Mouse (Mus musculus): ENCODE measurements around the gene Cd22. TPM values are rescaled to one million over a fixed set of nuclear protein-coding genes. Genes with fewer than 3 reads are reported as not detected.
A peak's percentile ranks its signal among the peaks of the same experiment; 100 is the strongest.

Cd22 gene
- total and polyA plus RNA-seq, 2 experiments from 2014 or later: 0.09 to 3.2 TPM

DNA sequence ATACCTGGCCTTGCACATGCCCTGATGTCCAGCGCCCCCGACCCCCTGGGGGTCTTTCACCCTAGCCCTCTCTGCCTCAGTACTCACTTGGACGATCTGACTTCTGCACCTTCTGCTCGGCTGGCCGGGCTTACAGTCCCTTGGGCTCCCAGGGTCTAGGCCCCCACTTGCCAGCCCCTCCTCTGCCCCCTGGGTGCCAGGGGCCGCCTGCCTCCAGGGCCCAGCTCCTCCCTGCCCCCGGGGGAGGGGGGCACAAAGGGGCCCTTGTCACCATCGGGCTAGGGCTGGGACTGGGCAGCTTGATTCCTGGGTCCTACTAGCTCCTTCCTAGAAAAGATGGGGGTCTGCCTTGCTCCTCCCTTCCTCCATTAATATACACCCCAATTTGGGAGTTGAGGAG lies 34.6 kb upstream of the Cd22 start, which contains the start of gene Mag:
Gene Mag, minus strand, starts transcription at position 142 of the 400 bp plus-strand sequence.
- DNase-seq (ENCODE audit: low spot score) (no peak), ATAC-seq (no peak)
- 68% methylated on average over 8 of the region's 8 CpGs for WGBS
- no peak for TF ChIP-seq CTCF (IDR thresholded peaks at IDR 0.05; ENCODE audit: low read depth)
- H3K9ac ChIP-seq (replicated peaks; ENCODE audit: low read length): no peak within 1 kb of the TSS
- no peaks in the 10 kb centered on the region for H3K4me1 ChIP-seq (ENCODE audit: insufficient read depth, low read length)
- no peak within 1 kb of the TSS for H3K4me3 ChIP-seq (ENCODE audit: low read length)
- H3K9me3 ChIP-seq (ENCODE audit: low read length): no peaks in the 10 kb centered on the region
- H3K27ac ChIP-seq: no peak within 1 kb of the TSS
- no peaks in the 10 kb centered on the region for H3K27me3 ChIP-seq (ENCODE audit: insufficient read depth, low read length)
- H3K36me3 ChIP-seq (ENCODE audit: insufficient read depth, low read length): no peaks in the 10 kb centered on the region
- H3K4me2 ChIP-seq (ENCODE audit: low read depth, low read length): no peak within 1 kb of the TSS

DNA sequence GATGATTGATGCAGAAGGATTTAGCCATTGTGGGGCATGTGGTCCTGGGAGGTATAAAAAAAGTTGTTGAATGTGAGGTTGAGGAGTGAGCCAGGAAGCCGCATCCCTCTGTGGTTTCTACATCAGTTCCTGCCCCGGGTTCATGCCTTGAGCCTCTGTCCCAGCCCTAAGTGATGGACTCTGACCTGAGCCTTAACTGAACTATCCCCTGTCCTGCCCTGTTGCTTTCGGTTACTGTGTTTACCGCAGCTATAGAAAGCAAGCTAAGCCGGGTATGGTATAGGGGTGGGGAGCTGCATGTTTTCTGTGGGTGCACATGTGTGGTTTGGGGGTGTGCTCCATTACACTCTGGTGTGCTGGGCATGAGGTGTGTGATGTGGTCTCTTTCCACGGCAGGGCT lies 29.6 kb upstream of the Cd22 start:
- DNase-seq (ENCODE audit: low spot score) (no peak), ATAC-seq (no peak)
- Histone ChIP-seq H3K27me3 (ENCODE audit: insufficient read depth, low read length) (no peaks in the 10 kb centered on the region), H3K9me3 (ENCODE audit: low read length) (no peaks in the 10 kb centered on the region), H3K27ac (no peak overlapping the region), H3K9ac (replicated peaks; ENCODE audit: low read length) (no peak overlapping the region), H3K4me1 (ENCODE audit: insufficient read depth, low read length) (peaks cover 3% of the 10 kb centered on the region; the same call in 1 of the 2 replicates), H3K4me3 (ENCODE audit: low read length) (no peak overlapping the region), H3K4me2 (ENCODE audit: low read depth, low read length) (no peak overlapping the region), H3K36me3 (ENCODE audit: insufficient read depth, low read length) (no peaks in the 10 kb centered on the region)
- WGBS: 82% methylated on average over 6 of the region's 6 CpGs
- no peak for TF ChIP-seq CTCF (IDR thresholded peaks at IDR 0.05; ENCODE audit: low read depth)

DNA sequence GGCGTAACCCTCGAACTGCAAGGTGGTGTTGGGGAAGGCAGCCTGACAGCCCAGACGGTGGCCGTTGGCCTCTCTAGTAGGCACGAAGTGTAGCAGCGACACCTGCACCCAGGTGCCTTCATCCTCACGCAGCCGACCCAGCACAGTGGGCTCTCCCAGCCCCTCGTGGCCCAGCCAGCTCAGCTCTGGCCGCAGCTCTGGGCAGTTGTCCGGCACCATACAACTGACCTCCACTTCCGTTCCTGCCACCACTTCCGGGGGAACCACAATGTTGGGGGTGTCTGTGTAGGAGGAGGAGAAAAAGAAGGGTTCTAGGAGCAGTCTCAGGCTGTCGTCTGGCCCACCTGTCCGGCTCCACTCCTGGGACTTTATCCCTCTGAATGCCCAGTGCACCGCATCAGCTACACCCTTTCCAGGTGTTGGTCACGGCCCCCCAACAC lies 28.9 kb upstream of the Cd22 start:
- WGBS: 31% methylated on average over 17 of the region's 17 CpGs
- DNase-seq (ENCODE audit: low spot score) (no peak), ATAC-seq (peak; percentile 48)
- no peak overlapping the region for H3K27ac ChIP-seq
- no peaks in the 10 kb centered on the region for H3K9me3 ChIP-seq (ENCODE audit: low read length)
- TF ChIP-seq CTCF (IDR thresholded peaks at IDR 0.05; ENCODE audit: low read depth): no peak
- no peaks in the 10 kb centered on the region for H3K27me3 ChIP-seq (ENCODE audit: insufficient read depth, low read length)
- H3K36me3 ChIP-seq (ENCODE audit: insufficient read depth, low read length): no peaks in the 10 kb centered on the region
- no peak overlapping the region for H3K9ac ChIP-seq (replicated peaks; ENCODE audit: low read length)
- peak overlapping the region; percentile 58 for H3K4me2 ChIP-seq (ENCODE audit: low read depth, low read length)
- H3K4me3 ChIP-seq (ENCODE audit: low read length): peak overlapping the region; percentile 21
- H3K4me1 ChIP-seq (ENCODE audit: insufficient read depth, low read length): peaks cover 3% of the 10 kb centered on the region; the same call in 1 of the 2 replicates

DNA sequence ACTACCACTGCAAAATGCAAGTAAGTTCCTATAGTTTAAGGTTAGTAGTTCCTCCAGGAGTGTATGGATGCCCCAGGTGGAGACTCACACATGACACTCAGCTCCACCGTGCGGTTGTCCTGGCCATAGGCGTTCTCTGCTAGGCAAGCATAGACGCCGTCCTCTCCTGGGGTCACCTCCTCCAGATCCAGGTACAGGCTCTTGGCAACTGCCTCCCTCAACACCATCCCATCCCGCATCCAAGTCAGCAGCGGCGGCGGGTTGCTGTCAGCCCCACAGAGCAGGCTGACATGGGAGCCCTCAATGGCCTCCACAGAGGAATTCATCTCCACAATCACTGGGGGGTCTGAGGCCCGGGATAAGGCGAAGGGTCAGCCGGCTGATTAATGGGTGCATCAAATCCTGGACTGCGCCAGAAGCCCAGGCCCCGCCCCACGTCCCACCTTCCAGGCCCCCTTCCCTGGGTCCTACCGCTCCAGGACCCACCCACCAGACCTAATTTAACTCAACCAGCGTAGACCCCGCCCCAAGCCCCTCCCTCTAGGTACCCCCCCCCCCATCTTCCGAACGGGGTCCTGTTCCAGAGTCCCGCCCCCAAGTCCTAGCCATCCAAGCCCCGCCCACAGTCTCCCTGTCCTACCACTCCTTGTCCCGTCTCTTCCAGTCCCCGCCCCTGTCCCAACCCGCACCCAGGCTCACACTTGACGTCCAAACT lies 28.3 kb upstream of the Cd22 start:
- H3K4me1 ChIP-seq (ENCODE audit: insufficient read depth, low read length): peaks cover 3% of the 10 kb centered on the region; the same call in 1 of the 2 replicates
- ATAC-seq: peak; percentile 57
- peak; percentile 8 for DNase-seq (ENCODE audit: low spot score)
- H3K4me2 ChIP-seq (ENCODE audit: low read depth, low read length): peak overlapping the region; percentile 58
- 2% methylated on average over 23 of the region's 26 CpGs for WGBS
- 0 out of 2 replicates have a peak, but pooled peaks have one; percentile 25 for TF ChIP-seq CTCF (IDR thresholded peaks at IDR 0.05; ENCODE audit: low read depth)
- no peak overlapping the region for H3K27ac ChIP-seq
- H3K36me3 ChIP-seq (ENCODE audit: insufficient read depth, low read length): no peaks in the 10 kb centered on the region
- H3K9me3 ChIP-seq (ENCODE audit: low read length): no peaks in the 10 kb centered on the region
- H3K9ac ChIP-seq (replicated peaks; ENCODE audit: low read length): no peak overlapping the region
- H3K27me3 ChIP-seq (ENCODE audit: insufficient read depth, low read length): no peaks in the 10 kb centered on the region
- H3K4me3 ChIP-seq (ENCODE audit: low read length): peak overlapping the region; percentile 21

DNA sequence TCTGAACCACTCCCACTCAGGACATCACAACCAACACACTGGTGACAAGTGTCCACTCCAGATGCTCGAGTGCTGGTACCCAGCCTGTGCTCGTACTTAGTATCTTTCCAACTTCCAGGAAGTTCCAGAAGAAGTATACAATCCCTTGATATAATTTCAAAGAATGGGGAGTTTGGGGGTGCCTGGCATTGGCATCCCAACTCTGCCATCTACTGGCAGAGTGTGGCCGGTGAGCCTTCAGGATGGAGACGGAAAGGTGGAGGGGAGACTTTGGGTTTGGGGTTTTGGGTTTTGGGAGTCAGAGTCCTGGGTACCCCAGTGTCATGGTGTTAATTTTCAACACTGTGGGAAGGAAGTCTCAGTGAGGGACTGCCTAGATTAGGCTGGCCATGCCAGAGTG lies 23.9 kb upstream of the Cd22 start:
- H3K36me3 ChIP-seq (ENCODE audit: insufficient read depth, low read length): no peaks in the 10 kb centered on the region
- ATAC-seq: no peak
- no peak overlapping the region for H3K9ac ChIP-seq (replicated peaks; ENCODE audit: low read length)
- no peaks in the 10 kb centered on the region for H3K9me3 ChIP-seq (ENCODE audit: low read length)
- WGBS: 54% methylated on average over 4 of the region's 4 CpGs
- no peak overlapping the region for H3K4me2 ChIP-seq (ENCODE audit: low read depth, low read length)
- no peak overlapping the region for H3K27ac ChIP-seq
- DNase-seq (ENCODE audit: low spot score): peak; percentile 34
- peak; percentile 68 for TF ChIP-seq CTCF (IDR thresholded peaks at IDR 0.05; ENCODE audit: low read depth)
- no peak overlapping the region for H3K4me3 ChIP-seq (ENCODE audit: low read length)
- H3K27me3 ChIP-seq (ENCODE audit: insufficient read depth, low read length): no peaks in the 10 kb centered on the region
- peaks cover 3% of the 10 kb centered on the region; the same call in 1 of the 2 replicates for H3K4me1 ChIP-seq (ENCODE audit: insufficient read depth, low read length)

DNA sequence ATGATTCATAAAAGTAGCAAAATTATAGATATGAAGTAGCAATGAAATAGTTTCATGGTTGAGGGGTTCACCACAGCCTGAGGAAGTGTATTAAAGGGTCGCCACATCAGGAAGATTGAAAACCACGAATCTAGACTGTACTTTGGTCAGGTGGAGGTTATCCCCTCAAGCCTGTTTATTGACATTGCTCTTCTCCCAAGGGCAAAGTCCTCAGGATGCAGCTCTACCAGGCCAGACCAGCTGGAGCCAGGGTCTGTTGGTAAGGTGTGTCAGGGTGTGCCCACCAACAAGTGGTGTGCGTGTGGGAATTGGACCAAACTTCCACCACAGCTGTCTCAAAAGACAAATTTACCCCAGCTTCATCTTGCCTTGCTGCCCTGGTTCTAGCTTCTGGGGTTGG lies 15.1 kb upstream of the Cd22 start:
- Histone ChIP-seq H3K27me3 (ENCODE audit: insufficient read depth, low read length) (no peaks in the 10 kb centered on the region), H3K9me3 (ENCODE audit: low read length) (no peaks in the 10 kb centered on the region), H3K36me3 (ENCODE audit: insufficient read depth, low read length) (no peaks in the 10 kb centered on the region), H3K27ac (no peak overlapping the region), H3K4me2 (ENCODE audit: low read depth, low read length) (no peak overlapping the region), H3K4me3 (ENCODE audit: low read length) (no peak overlapping the region), H3K4me1 (ENCODE audit: insufficient read depth, low read length) (no peaks in the 10 kb centered on the region), H3K9ac (replicated peaks; ENCODE audit: low read length) (no peak overlapping the region)
- no peak for TF ChIP-seq CTCF (IDR thresholded peaks at IDR 0.05; ENCODE audit: low read depth)
- 91% methylated on average over 3 of the region's 3 CpGs for WGBS
- ATAC-seq (no peak), DNase-seq (ENCODE audit: low spot score) (no peak)

DNA sequence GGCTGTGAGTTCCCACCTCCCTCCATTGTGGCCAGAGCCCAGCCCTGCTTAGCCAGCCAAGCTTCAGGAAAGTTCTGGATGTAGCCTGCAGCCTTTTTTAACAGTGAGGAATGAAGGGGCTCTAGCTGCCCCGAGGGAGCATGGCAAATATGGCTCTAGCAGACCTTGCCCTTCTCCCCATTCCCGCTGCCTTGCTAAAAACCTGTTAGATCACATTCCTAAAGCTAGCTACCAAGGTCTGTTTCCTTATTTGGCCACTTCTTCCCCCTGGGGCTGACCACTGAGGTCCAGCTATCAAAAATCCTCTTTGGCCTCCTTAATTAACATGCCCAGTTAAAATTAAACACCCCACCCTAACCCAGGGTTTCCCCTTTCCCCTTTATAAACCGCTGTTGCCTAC lies 12.4 kb upstream of the Cd22 start:
- Histone ChIP-seq H3K4me1 (ENCODE audit: insufficient read depth, low read length) (no peaks in the 10 kb centered on the region), H3K27me3 (ENCODE audit: insufficient read depth, low read length) (no peaks in the 10 kb centered on the region), H3K9ac (replicated peaks; ENCODE audit: low read length) (no peak overlapping the region), H3K27ac (no peak overlapping the region), H3K36me3 (ENCODE audit: insufficient read depth, low read length) (no peaks in the 10 kb centered on the region), H3K9me3 (ENCODE audit: low read length) (no peaks in the 10 kb centered on the region), H3K4me3 (ENCODE audit: low read length) (no peak overlapping the region), H3K4me2 (ENCODE audit: low read depth, low read length) (no peak overlapping the region)
- TF ChIP-seq CTCF (IDR thresholded peaks at IDR 0.05; ENCODE audit: low read depth): no peak
- 64% methylated on average over 3 of the region's 3 CpGs for WGBS
- no peak for ATAC-seq
- DNase-seq (ENCODE audit: low spot score): no peak

Measured in hindbrain, postnatal 0 days (tissue).